Mouse (Mus musculus): ENCODE data around the gene Gabrd. TPM values are rescaled to one million over a fixed set of nuclear protein-coding genes. Genes with fewer than 3 reads are reported as not detected.

Gabrd gene
- polyA plus RNA-seq, 1 experiment from 2014 or later = 0.26 TPM

- H3K36me3 ChIP-seq (ENCODE audit: control insufficient read depth, insufficient read depth, low read length) = no peaks in the 10 kb centered on the region
- H3K9ac ChIP-seq (ENCODE audit: low read depth, low read length) = no peak overlapping the region
- H3K27ac ChIP-seq (ENCODE audit: low read length) = no peak overlapping the region
- H3K4me3 ChIP-seq (ENCODE audit: low read depth, low read length) = no peak overlapping the region
- no peaks in the 10 kb centered on the region for H3K4me1 ChIP-seq (ENCODE audit: control insufficient read depth, insufficient read depth, low read length)
- ATAC-seq = no peak
- no peaks in the 10 kb centered on the region for H3K9me3 ChIP-seq (replicated peaks; ENCODE audit: control insufficient read depth, low read length, poor library complexity, severe bottlenecking)
- WGBS = 85% methylated on average over 4 of the region's 4 CpGs
- H3K4me2 ChIP-seq (ENCODE audit: low read length) = no peak overlapping the region
- H3K27me3 ChIP-seq (ENCODE audit: control insufficient read depth, insufficient read depth, low read depth, low read length) = peaks cover 26% of the 10 kb centered on the region
These were observed 1.2 kb downstream of the Gabrd start for GRCm38 (mm10) chr4:155396751-155397150.

DNA sequence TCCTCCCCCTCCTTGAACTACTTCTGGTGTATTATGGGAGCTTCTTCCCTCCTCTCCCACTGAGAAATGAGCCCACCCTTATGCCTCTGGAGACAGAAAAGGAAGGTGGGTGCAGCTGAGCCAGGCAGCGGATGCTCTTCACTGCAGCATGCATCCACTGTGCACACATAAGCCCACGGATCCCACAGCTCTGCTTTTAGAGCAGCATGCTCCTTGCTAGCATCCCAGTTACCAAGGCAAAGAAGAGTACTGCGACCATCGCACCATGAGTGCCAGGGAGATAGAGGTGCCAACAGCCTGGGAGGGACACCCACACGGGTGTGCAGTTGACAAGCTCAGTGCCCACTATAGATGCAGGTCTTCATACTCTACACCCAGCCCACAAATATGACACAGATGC is 2.4 kb downstream of the Gabrd start:
- H3K9me3 ChIP-seq (replicated peaks; ENCODE audit: control insufficient read depth, low read length, poor library complexity, severe bottlenecking) = no peaks in the 10 kb centered on the region
- H3K27ac ChIP-seq (ENCODE audit: low read length) = no peak overlapping the region
- H3K27me3 ChIP-seq (ENCODE audit: control insufficient read depth, insufficient read depth, low read depth, low read length) = peaks cover 26% of the 10 kb centered on the region
- H3K36me3 ChIP-seq (ENCODE audit: control insufficient read depth, insufficient read depth, low read length) = no peaks in the 10 kb centered on the region
- no peak overlapping the region for H3K4me2 ChIP-seq (ENCODE audit: low read length)
- H3K4me3 ChIP-seq (ENCODE audit: low read depth, low read length) = no peak overlapping the region
- no peak overlapping the region for H3K9ac ChIP-seq (ENCODE audit: low read depth, low read length)
- ATAC-seq = no peak
- H3K4me1 ChIP-seq (ENCODE audit: control insufficient read depth, insufficient read depth, low read length) = no peaks in the 10 kb centered on the region
- 82% methylated on average over 5 of the region's 5 CpGs for WGBS

DNA sequence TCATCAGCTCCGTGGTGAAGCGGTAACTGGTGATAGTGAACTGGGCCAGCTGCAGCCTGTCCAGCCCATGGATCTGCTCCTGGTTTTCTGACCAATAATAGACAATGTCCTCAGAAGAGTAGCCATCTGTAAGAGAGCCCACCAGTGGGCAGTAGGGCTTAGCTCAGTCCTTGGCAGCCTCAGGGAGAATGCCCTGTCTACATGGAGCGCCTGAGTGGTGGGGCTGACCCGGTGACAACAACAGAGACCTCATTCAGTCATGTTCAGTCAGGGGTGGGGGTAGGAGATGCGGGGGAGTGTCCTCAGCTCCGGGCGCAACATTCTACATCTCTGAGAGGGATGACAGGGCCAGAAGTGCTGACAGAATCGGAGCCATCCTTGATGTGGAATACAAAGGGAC is 10.7 kb downstream of the Gabrd start:
- Histone ChIP-seq H3K36me3 (ENCODE audit: control insufficient read depth, insufficient read depth, low read length) (no peaks in the 10 kb centered on the region), H3K27ac (ENCODE audit: low read length) (no peak overlapping the region), H3K9ac (ENCODE audit: low read depth, low read length) (no peak overlapping the region), H3K4me1 (ENCODE audit: control insufficient read depth, insufficient read depth, low read length) (no peaks in the 10 kb centered on the region), H3K9me3 (replicated peaks; ENCODE audit: control insufficient read depth, low read length, poor library complexity, severe bottlenecking) (no peaks in the 10 kb centered on the region), H3K27me3 (ENCODE audit: control insufficient read depth, insufficient read depth, low read depth, low read length) (no peaks in the 10 kb centered on the region), H3K4me3 (ENCODE audit: low read depth, low read length) (no peak overlapping the region), H3K4me2 (ENCODE audit: low read length) (no peak overlapping the region)
- ATAC-seq = no peak
- WGBS = 86% methylated on average over 8 of the region's 8 CpGs

- Histone ChIP-seq H3K4me3 (ENCODE audit: low read depth, low read length) (no peak overlapping the region), H3K4me2 (ENCODE audit: low read length) (no peak overlapping the region)
- WGBS = 74% methylated on average over 4 of the region's 4 CpGs
These were observed 14.6 kb downstream of the Gabrd start for GRCm38 (mm10) chr4:155383326-155383725.

DNA sequence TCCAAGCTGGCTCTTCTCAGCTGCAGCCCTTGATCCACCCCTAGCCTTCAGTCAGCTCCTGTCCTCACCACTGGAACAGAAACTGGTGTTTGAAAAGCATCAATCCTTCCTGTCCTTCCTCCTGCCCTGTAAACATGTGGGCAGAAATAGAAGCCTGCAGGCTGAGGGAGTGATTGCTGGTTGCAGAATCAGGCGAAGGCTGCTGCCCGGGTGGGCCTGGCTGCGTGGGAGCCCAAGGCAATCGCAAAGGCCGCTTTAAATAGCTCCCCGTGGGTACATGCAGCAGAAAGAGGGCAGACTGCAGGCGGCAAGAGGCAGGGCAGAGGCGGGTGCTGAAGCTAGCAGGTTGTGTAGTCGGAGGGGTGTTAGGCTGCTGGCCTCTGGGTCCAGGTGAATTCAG is 15.2 kb downstream of the Gabrd start:
- H3K27me3 ChIP-seq (ENCODE audit: control insufficient read depth, insufficient read depth, low read depth, low read length) = no peaks in the 10 kb centered on the region
- H3K27ac ChIP-seq (ENCODE audit: low read length) = no peak overlapping the region
- H3K4me2 ChIP-seq (ENCODE audit: low read length) = no peak overlapping the region
- no peaks in the 10 kb centered on the region for H3K36me3 ChIP-seq (ENCODE audit: control insufficient read depth, insufficient read depth, low read length)
- 30% methylated on average over 9 of the region's 9 CpGs for WGBS
- H3K9me3 ChIP-seq (replicated peaks; ENCODE audit: control insufficient read depth, low read length, poor library complexity, severe bottlenecking) = no peaks in the 10 kb centered on the region
- H3K4me1 ChIP-seq (ENCODE audit: control insufficient read depth, insufficient read depth, low read length) = no peaks in the 10 kb centered on the region
- no peak for ATAC-seq
- H3K9ac ChIP-seq (ENCODE audit: low read depth, low read length) = no peak overlapping the region
- H3K4me3 ChIP-seq (ENCODE audit: low read depth, low read length) = no peak overlapping the region

More at GRCm38 (mm10) chr4:155383326-155383725, 14.6 kb downstream of the Gabrd start:
- H3K27ac ChIP-seq (ENCODE audit: low read length) = no peak overlapping the region
- no peaks in the 10 kb centered on the region for H3K4me1 ChIP-seq (ENCODE audit: control insufficient read depth, insufficient read depth, low read length)
- no peaks in the 10 kb centered on the region for H3K36me3 ChIP-seq (ENCODE audit: control insufficient read depth, insufficient read depth, low read length)
- H3K27me3 ChIP-seq (ENCODE audit: control insufficient read depth, insufficient read depth, low read depth, low read length) = no peaks in the 10 kb centered on the region
- no peak overlapping the region for H3K9ac ChIP-seq (ENCODE audit: low read depth, low read length)
- ATAC-seq = no peak
- no peaks in the 10 kb centered on the region for H3K9me3 ChIP-seq (replicated peaks; ENCODE audit: control insufficient read depth, low read length, poor library complexity, severe bottlenecking)

DNA sequence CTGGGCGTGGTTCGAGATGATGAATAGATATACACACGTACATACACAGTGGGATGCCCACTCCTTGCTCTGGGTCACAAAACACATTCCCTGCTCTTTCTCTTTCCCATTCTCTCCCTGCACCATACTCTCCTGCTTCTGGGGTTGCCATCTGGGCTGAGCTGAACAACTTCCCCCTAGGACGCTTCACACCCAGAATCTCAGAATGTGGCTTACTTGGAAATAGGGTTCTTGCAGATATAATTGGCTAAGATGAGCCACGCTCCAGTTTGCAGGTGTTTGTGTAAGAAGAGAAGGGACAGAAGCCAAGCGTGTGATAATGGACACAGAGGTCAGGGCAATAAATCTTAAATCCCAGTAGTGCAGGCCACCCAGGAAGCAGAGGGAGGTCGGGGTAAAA is 15.9 kb downstream of the Gabrd start:
- ATAC-seq = no peak
- Histone ChIP-seq H3K27me3 (ENCODE audit: control insufficient read depth, insufficient read depth, low read depth, low read length) (no peaks in the 10 kb centered on the region), H3K9ac (ENCODE audit: low read depth, low read length) (no peak overlapping the region), H3K4me1 (ENCODE audit: control insufficient read depth, insufficient read depth, low read length) (no peaks in the 10 kb centered on the region), H3K9me3 (replicated peaks; ENCODE audit: control insufficient read depth, low read length, poor library complexity, severe bottlenecking) (no peaks in the 10 kb centered on the region), H3K27ac (ENCODE audit: low read length) (no peak overlapping the region), H3K36me3 (ENCODE audit: control insufficient read depth, insufficient read depth, low read length) (no peaks in the 10 kb centered on the region), H3K4me2 (ENCODE audit: low read length) (no peak overlapping the region), H3K4me3 (ENCODE audit: low read depth, low read length) (no peak overlapping the region)
- WGBS = 60% methylated on average over 7 of the region's 7 CpGs

DNA sequence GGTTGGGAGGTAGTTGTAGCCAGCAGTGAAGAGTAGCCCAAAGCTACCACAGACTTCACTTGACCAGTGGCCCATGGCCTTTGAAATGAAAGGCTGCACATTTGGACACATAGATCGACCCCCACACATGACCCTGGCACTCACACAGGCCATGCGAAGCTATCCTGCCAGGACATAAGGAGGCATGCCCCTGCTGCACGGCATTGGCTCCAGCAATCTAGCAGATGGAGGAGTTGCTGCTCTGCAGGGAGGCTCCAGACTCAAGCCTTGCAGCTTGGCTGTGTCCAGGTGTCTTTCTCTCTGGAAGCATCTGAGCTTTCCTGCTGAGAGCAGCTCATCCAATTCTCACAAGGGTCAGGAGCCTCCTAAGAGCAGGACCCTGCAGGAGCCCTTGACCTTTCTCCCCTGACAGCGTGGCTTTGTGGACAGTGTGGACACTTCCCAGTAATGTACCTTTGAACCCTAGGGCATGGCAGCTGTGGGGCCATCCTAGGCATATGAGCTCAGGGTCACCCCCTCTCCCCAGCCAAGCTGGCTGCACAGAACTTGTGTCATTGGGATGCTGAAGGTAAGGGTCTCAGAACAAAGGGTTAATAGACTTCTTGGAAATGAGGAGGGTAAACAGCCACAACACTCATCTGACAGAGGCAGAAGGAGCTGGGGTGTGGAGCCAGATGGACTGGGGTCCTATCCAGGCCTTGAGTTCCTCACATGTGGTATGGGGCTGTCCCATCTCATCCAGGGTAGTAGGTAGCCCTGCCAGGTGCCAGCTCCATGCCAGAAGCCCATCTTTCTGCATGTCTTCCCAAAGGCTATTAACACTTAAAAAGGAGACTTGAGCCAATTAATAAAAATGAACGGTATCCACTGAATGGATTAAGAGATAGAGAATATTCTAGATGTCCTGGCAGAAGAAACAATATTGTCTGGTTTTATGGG is 25.8 kb downstream of the Gabrd start:
- H3K4me1 ChIP-seq (ENCODE audit: control insufficient read depth, insufficient read depth, low read length) = no peaks in the 10 kb centered on the region
- no peak overlapping the region for H3K4me2 ChIP-seq (ENCODE audit: low read length)
- no peaks in the 10 kb centered on the region for H3K27me3 ChIP-seq (ENCODE audit: control insufficient read depth, insufficient read depth, low read depth, low read length)
- no peak for ATAC-seq
- no peak overlapping the region for H3K27ac ChIP-seq (ENCODE audit: low read length)
- H3K4me3 ChIP-seq (ENCODE audit: low read depth, low read length) = no peak overlapping the region
- WGBS = 79% methylated on average over 5 of the region's 5 CpGs
- H3K9me3 ChIP-seq (replicated peaks; ENCODE audit: control insufficient read depth, low read length, poor library complexity, severe bottlenecking) = no peaks in the 10 kb centered on the region
- H3K36me3 ChIP-seq (ENCODE audit: control insufficient read depth, insufficient read depth, low read length) = no peaks in the 10 kb centered on the region
- no peak overlapping the region for H3K9ac ChIP-seq (ENCODE audit: low read depth, low read length)

GRCm38 (mm10) chr4:155370737-155371715 is 26.9 kb downstream of the Gabrd start:
- Histone ChIP-seq H3K4me3 (ENCODE audit: low read depth, low read length) (no peak overlapping the region), H3K9ac (ENCODE audit: low read depth, low read length) (no peak overlapping the region), H3K27ac (ENCODE audit: low read length) (no peak overlapping the region), H3K9me3 (replicated peaks; ENCODE audit: control insufficient read depth, low read length, poor library complexity, severe bottlenecking) (no peaks in the 10 kb centered on the region), H3K4me1 (ENCODE audit: control insufficient read depth, insufficient read depth, low read length) (no peaks in the 10 kb centered on the region), H3K36me3 (ENCODE audit: control insufficient read depth, insufficient read depth, low read length) (no peaks in the 10 kb centered on the region), H3K27me3 (ENCODE audit: control insufficient read depth, insufficient read depth, low read depth, low read length) (no peaks in the 10 kb centered on the region), H3K4me2 (ENCODE audit: low read length) (no peak overlapping the region)
- WGBS = 84% methylated on average over 15 of the region's 15 CpGs
- no peak for ATAC-seq

Data from midbrain, embryonic 16.5 days (tissue).